Mouse (Mus musculus) limb, embryonic 13.5 days (tissue): ENCODE measurements at regions not wholly inside any gene's neighbourhood (a gene's known extent, or its start where the extent isn't known, plus 50 kb on each side); places are given as distances from the start of the nearest gene placed in this dataset.

Experiments
- ATAC-seq: fragments of 200-750 bp; cut with Nextera tagmentation; 2 replicates; pipeline ENCODE4 v1.8.0; 2017; ENCODE audit warnings: low read depth, moderate number of reproducible peaks, moderate TSS enrichment; ENCODE audit not compliant: low FRiP score
- H3K27ac ChIP-seq: fragments of 300-500 bp; sonication (generic); 2 replicates; pipeline ENCODE4 v1.5.1; 2015; ENCODE audit warnings: inconsistent platforms, mild to moderate bottlenecking, moderate library complexity
- H3K27me3 ChIP-seq: fragments of 300-500 bp; sonication (generic); 2 replicates; pipeline ENCODE4 v1.6.1; 2015; ENCODE audit warnings: mild to moderate bottlenecking, inconsistent platforms
- H3K36me3 ChIP-seq: fragments of 300-500 bp; sonication (generic); 2 replicates; pipeline ENCODE4 v1.6.1; 2015; ENCODE audit warnings: inconsistent platforms, mild to moderate bottlenecking, moderate library complexity
- H3K4me1 ChIP-seq: fragments of 300-500 bp; sonication (generic); 2 replicates; pipeline ENCODE4 v1.6.1; 2015; ENCODE audit warnings: inconsistent platforms
- H3K4me2 ChIP-seq: fragments of 300-500 bp; sonication (generic); replicated peaks from 2 replicates; pipeline ENCODE4 v1.6.1; 2015; ENCODE audit warnings: inconsistent platforms, mild to moderate bottlenecking, moderate library complexity
- H3K4me3 ChIP-seq: fragments of 300-500 bp; sonication (generic); 2 replicates; pipeline ENCODE4 v1.5.1; 2015; ENCODE audit warnings: moderate library complexity, mild to moderate bottlenecking, inconsistent platforms
- H3K9ac ChIP-seq: fragments of 300-500 bp; sonication (generic); 2 replicates; pipeline ENCODE4 v1.6.1; 2015; ENCODE audit warnings: mild to moderate bottlenecking, inconsistent platforms
- H3K9me3 ChIP-seq: fragments of 300-500 bp; sonication (generic); 2 replicates; pipeline ENCODE4 v1.6.1; 2016; ENCODE audit warnings: inconsistent platforms
- WGBS: fragments of 180-500 bp; shearing (Covaris S2); methylation state at CpG from one replicate; pipeline ENCODE4 v1.1.7; 2015; 5-methylcytosine and 5-hydroxymethylcytosine counted together

GRCm38 (mm10) chr10:126619970-126620369, 281.2 kb downstream of the Atp23 start:
- H3K9me3 ChIP-seq, result no peaks in the 10 kb centered on the region
- no peak overlapping the region for H3K9ac ChIP-seq
- no peak overlapping the region for H3K4me2 ChIP-seq
- WGBS, result 41% methylated on average over 10 of the region's 10 CpGs
- no peaks in the 10 kb centered on the region for H3K4me1 ChIP-seq
- H3K36me3 ChIP-seq, result no peaks in the 10 kb centered on the region
- H3K27ac ChIP-seq, result no peak overlapping the region
- ATAC-seq, result no peak
- H3K4me3 ChIP-seq, result no peak overlapping the region
- H3K27me3 ChIP-seq, result no peaks in the 10 kb centered on the region

- Histone ChIP-seq H3K4me3 (no peak overlapping the region), H3K9me3 (no peaks in the 10 kb centered on the region), H3K9ac (no peak overlapping the region), H3K36me3 (no peaks in the 10 kb centered on the region), H3K27ac (no peak overlapping the region), H3K27me3 (no peaks in the 10 kb centered on the region), H3K4me1 (peaks cover 10% of the 10 kb centered on the region; the same call in 1 of the 2 replicates), H3K4me2 (no peak overlapping the region)
- ATAC-seq, result no peak
- WGBS, result 43% methylated on average over 4 of the region's 4 CpGs
Observed at GRCm38 (mm10) chr10:126612226-126612625, 288.9 kb downstream of the Atp23 start.

- no peak overlapping the region for H3K9ac ChIP-seq
- ATAC-seq, result no peak
- no peak overlapping the region for H3K4me3 ChIP-seq
- no peaks in the 10 kb centered on the region for H3K27me3 ChIP-seq
- no peak overlapping the region for H3K27ac ChIP-seq
- H3K4me1 ChIP-seq, result peaks cover 10% of the 10 kb centered on the region; the same call in 1 of the 2 replicates
- WGBS, result 76% methylated on average over 8 of the region's 8 CpGs
- H3K9me3 ChIP-seq, result no peaks in the 10 kb centered on the region
- no peaks in the 10 kb centered on the region for H3K36me3 ChIP-seq
- H3K4me2 ChIP-seq, result no peak overlapping the region
Observed at GRCm38 (mm10) chr10:126610506-126610905, 290.6 kb downstream of the Atp23 start.

GRCm38 (mm10) chr10:126599686-126600085, 301.5 kb downstream of the Atp23 start:
- Histone ChIP-seq H3K9ac (no peak overlapping the region), H3K27ac (no peak overlapping the region), H3K36me3 (no peaks in the 10 kb centered on the region), H3K9me3 (peaks cover 10% of the 10 kb centered on the region), H3K4me1 (no peaks in the 10 kb centered on the region), H3K4me3 (no peak overlapping the region), H3K4me2 (no peak overlapping the region), H3K27me3 (no peaks in the 10 kb centered on the region)
- WGBS, result 87% methylated on average over 2 of the region's 2 CpGs
- no peak for ATAC-seq

GRCm38 (mm10) chr10:126568155-126568554, 333.0 kb downstream of the Atp23 start:
- ATAC-seq, result no peak
- H3K36me3 ChIP-seq, result no peaks in the 10 kb centered on the region
- no peak overlapping the region for H3K4me2 ChIP-seq
- no peaks in the 10 kb centered on the region for H3K4me1 ChIP-seq
- no peaks in the 10 kb centered on the region for H3K27me3 ChIP-seq
- no peak overlapping the region for H3K27ac ChIP-seq
- 77% methylated on average over 8 of the region's 8 CpGs for WGBS
- H3K9me3 ChIP-seq, result no peaks in the 10 kb centered on the region
- no peak overlapping the region for H3K9ac ChIP-seq
- H3K4me3 ChIP-seq, result no peak overlapping the region

GRCm38 (mm10) chr10:126565326-126565725, 335.8 kb downstream of the Atp23 start:
- Histone ChIP-seq H3K27me3 (no peaks in the 10 kb centered on the region), H3K27ac (no peak overlapping the region), H3K9me3 (no peaks in the 10 kb centered on the region), H3K4me3 (no peak overlapping the region), H3K4me1 (no peaks in the 10 kb centered on the region), H3K4me2 (no peak overlapping the region), H3K9ac (no peak overlapping the region), H3K36me3 (no peaks in the 10 kb centered on the region)
- WGBS, result 78% methylated on average over 14 of the region's 14 CpGs
- ATAC-seq, result no peak

- Histone ChIP-seq H3K4me3 (no peak overlapping the region), H3K27me3 (no peaks in the 10 kb centered on the region), H3K9me3 (0 out of 2 replicates have a peak, but pooled peaks cover 2% of the 10 kb centered on the region), H3K4me1 (no peaks in the 10 kb centered on the region), H3K36me3 (no peaks in the 10 kb centered on the region), H3K27ac (no peak overlapping the region), H3K4me2 (no peak overlapping the region), H3K9ac (no peak overlapping the region)
- no peak for ATAC-seq
- WGBS, result 86% methylated on average over 7 of the region's 7 CpGs
Observed at GRCm38 (mm10) chr10:126555080-126555479, 346.1 kb downstream of the Atp23 start.

- Histone ChIP-seq H3K9me3 (no peaks in the 10 kb centered on the region), H3K27me3 (no peaks in the 10 kb centered on the region), H3K4me1 (0 out of 2 replicates have a peak, but pooled peaks cover 6% of the 10 kb centered on the region), H3K9ac (no peak overlapping the region), H3K4me3 (no peak overlapping the region), H3K27ac (no peak overlapping the region), H3K4me2 (no peak overlapping the region), H3K36me3 (no peaks in the 10 kb centered on the region)
- no peak for ATAC-seq
- WGBS, result 53% methylated on average over 3 of the region's 3 CpGs
Observed at GRCm38 (mm10) chr10:126531950-126532349, 369.2 kb downstream of the Atp23 start.

GRCm38 (mm10) chr10:126531368-126531767, 369.8 kb downstream of the Atp23 start:
- no peak overlapping the region for H3K4me2 ChIP-seq

GRCm38 (mm10) chr10:126528801-126529200, 372.4 kb downstream of the Atp23 start:
- Histone ChIP-seq H3K27me3 (no peaks in the 10 kb centered on the region), H3K4me2 (no peak overlapping the region), H3K27ac (no peak overlapping the region), H3K9ac (no peak overlapping the region), H3K4me3 (no peak overlapping the region), H3K36me3 (no peaks in the 10 kb centered on the region), H3K4me1 (no peaks in the 10 kb centered on the region), H3K9me3 (no peaks in the 10 kb centered on the region)
- 88% methylated on average over 2 of the region's 2 CpGs for WGBS
- no peak for ATAC-seq

More at GRCm38 (mm10) chr10:126531368-126531767, 369.8 kb downstream of the Atp23 start:
- no peak for ATAC-seq
- Histone ChIP-seq H3K4me3 (no peak overlapping the region), H3K27ac (no peak overlapping the region), H3K9me3 (no peaks in the 10 kb centered on the region), H3K36me3 (no peaks in the 10 kb centered on the region), H3K27me3 (no peaks in the 10 kb centered on the region), H3K9ac (no peak overlapping the region), H3K4me1 (0 out of 2 replicates have a peak, but pooled peaks cover 6% of the 10 kb centered on the region)
- 68% methylated on average over 1 of the region's 1 CpGs for WGBS

- Histone ChIP-seq H3K9ac (no peak overlapping the region), H3K4me3 (no peak overlapping the region), H3K9me3 (no peaks in the 10 kb centered on the region), H3K36me3 (no peaks in the 10 kb centered on the region), H3K4me1 (peaks cover 10% of the 10 kb centered on the region), H3K27me3 (no peaks in the 10 kb centered on the region), H3K4me2 (no peak overlapping the region), H3K27ac (no peak overlapping the region)
- 80% methylated on average over 5 of the region's 5 CpGs for WGBS
- no peak for ATAC-seq
Observed at GRCm38 (mm10) chr10:126526186-126526585, 375.0 kb downstream of the Atp23 start.

- peak; percentile 70 for ATAC-seq
- H3K4me2 ChIP-seq, result 0 out of 2 replicates have a peak overlapping the region, but pooled peaks have one; percentile 3
- peak overlapping the region; percentile 72 for H3K27ac ChIP-seq
- peaks cover 10% of the 10 kb centered on the region for H3K4me1 ChIP-seq
- no peak overlapping the region for H3K4me3 ChIP-seq
- H3K9me3 ChIP-seq, result no peaks in the 10 kb centered on the region
- WGBS, result 23% methylated on average over 7 of the region's 7 CpGs
- no peaks in the 10 kb centered on the region for H3K36me3 ChIP-seq
- H3K9ac ChIP-seq, result no peak overlapping the region
- H3K27me3 ChIP-seq, result no peaks in the 10 kb centered on the region
Observed at GRCm38 (mm10) chr10:126521836-126522815, 379.0 kb downstream of the Atp23 start.
